Mouse (Mus musculus): ENCODE measurements at regions not wholly inside any gene's neighbourhood (a gene's known extent, or its start where the extent isn't known, plus 50 kb on each side); places are given as distances from the start of the nearest gene placed in this dataset.

DNA sequence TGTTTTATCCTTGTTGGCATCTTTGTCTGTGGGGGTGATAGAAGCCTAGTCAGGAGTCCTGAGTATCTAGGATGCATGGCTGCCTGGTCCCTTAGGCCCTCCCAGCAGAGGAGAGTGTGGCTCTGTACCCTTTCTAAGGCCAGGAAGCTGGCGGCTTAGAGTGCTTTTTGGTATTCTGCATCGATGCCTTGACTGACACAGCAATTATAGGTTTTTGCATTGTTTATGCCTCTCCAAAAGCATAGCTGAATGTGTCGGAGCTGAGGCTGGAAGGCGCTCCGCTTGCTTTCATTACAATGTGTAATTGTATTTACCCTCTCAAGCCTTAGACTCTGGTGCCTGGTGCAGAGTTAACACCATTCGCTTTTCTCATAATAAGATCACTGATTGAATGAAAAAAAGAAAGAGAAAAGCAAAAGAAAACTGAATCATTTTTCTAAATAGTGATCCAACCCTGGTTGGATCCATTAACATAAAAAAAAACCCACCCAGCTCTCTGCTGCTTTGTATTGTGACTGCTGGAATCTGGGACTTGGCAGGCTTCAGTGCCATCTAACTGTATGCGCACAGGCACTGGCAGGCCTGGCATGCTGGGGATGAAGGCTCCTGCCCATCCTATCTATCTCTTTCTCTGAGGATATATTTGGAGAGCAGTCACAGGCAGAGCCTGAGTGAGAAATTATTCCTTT lies 376.8 kb downstream of the Zfp619 start:
- H3K9me3 ChIP-seq (ENCODE audit: control insufficient read depth, low read length): no peaks in the 10 kb centered on the region
- WGBS: 28% methylated on average over 7 of the region's 7 CpGs
- no peak overlapping the region for H3K4me2 ChIP-seq (ENCODE audit: low read length)
- H3K4me1 ChIP-seq (replicated peaks; ENCODE audit: control insufficient read depth, insufficient read depth, low read length): peaks cover 6% of the 10 kb centered on the region; the same call in 1 of the 2 replicates
- H3K27ac ChIP-seq (ENCODE audit: low read length): no peak overlapping the region
- no peaks in the 10 kb centered on the region for H3K36me3 ChIP-seq (ENCODE audit: control insufficient read depth, insufficient read depth)
- H3K9ac ChIP-seq (replicated peaks; ENCODE audit: low read depth, low read length): no peak overlapping the region
- ATAC-seq: peak; percentile 84
- H3K4me3 ChIP-seq (replicated peaks; ENCODE audit: low read length): no peak overlapping the region
- H3K27me3 ChIP-seq (replicated peaks; ENCODE audit: control insufficient read depth, insufficient read depth, low read length): no peaks in the 10 kb centered on the region

DNA sequence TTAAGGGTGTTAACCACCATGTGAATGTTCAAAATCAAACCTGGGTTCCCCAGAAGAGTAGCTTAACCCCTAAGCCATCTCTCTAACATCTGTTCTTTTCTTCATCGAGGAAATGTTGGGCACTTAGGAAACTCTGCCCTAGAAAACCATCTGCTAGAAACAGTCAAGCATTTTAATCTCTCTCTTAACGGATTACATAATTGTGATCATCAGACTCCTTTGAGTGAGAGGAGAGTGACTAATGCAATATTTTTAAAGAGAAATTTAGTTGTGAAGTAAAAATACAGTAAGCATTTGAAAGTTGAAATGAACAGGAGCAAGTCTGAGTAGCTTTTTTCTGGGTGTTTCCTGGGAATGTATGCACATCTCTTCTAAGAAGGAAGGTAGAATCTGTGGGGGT lies 379.4 kb downstream of the Zfp619 start:
- no peaks in the 10 kb centered on the region for H3K9me3 ChIP-seq (ENCODE audit: control insufficient read depth, low read length)
- no peak overlapping the region for H3K27ac ChIP-seq (ENCODE audit: low read length)
- no peak overlapping the region for H3K9ac ChIP-seq (replicated peaks; ENCODE audit: low read depth, low read length)
- H3K4me3 ChIP-seq (replicated peaks; ENCODE audit: low read length): no peak overlapping the region
- H3K36me3 ChIP-seq (ENCODE audit: control insufficient read depth, insufficient read depth): no peaks in the 10 kb centered on the region
- ATAC-seq: no peak
- H3K27me3 ChIP-seq (replicated peaks; ENCODE audit: control insufficient read depth, insufficient read depth, low read length): no peaks in the 10 kb centered on the region
- 77% methylated on average over 2 of the region's 2 CpGs for WGBS
- H3K4me2 ChIP-seq (ENCODE audit: low read length): no peak overlapping the region
- peaks cover 6% of the 10 kb centered on the region; the same call in 1 of the 2 replicates for H3K4me1 ChIP-seq (replicated peaks; ENCODE audit: control insufficient read depth, insufficient read depth, low read length)

- H3K4me1 ChIP-seq (replicated peaks; ENCODE audit: control insufficient read depth, insufficient read depth, low read length): peaks cover 6% of the 10 kb centered on the region; the same call in 1 of the 2 replicates
- H3K36me3 ChIP-seq (ENCODE audit: control insufficient read depth, insufficient read depth): no peaks in the 10 kb centered on the region
- H3K27me3 ChIP-seq (replicated peaks; ENCODE audit: control insufficient read depth, insufficient read depth, low read length): no peaks in the 10 kb centered on the region
- H3K4me2 ChIP-seq (ENCODE audit: low read length): no peak overlapping the region
- ATAC-seq: no peak
- H3K4me3 ChIP-seq (replicated peaks; ENCODE audit: low read length): no peak overlapping the region
- H3K9me3 ChIP-seq (ENCODE audit: control insufficient read depth, low read length): no peaks in the 10 kb centered on the region
- no peak overlapping the region for H3K9ac ChIP-seq (replicated peaks; ENCODE audit: low read depth, low read length)
- H3K27ac ChIP-seq (ENCODE audit: low read length): no peak overlapping the region
- 96% methylated on average over 1 of the region's 1 CpGs for WGBS
Observed at GRCm38 (mm10) chr7:39898268-39898667, 380.7 kb downstream of the Zfp619 start.

GRCm38 (mm10) chr7:39933946-39934345 lies 416.4 kb downstream of the Zfp619 start:
- H3K9me3 ChIP-seq (ENCODE audit: control insufficient read depth, low read length): no peaks in the 10 kb centered on the region
- WGBS: 81% methylated on average over 1 of the region's 1 CpGs

DNA sequence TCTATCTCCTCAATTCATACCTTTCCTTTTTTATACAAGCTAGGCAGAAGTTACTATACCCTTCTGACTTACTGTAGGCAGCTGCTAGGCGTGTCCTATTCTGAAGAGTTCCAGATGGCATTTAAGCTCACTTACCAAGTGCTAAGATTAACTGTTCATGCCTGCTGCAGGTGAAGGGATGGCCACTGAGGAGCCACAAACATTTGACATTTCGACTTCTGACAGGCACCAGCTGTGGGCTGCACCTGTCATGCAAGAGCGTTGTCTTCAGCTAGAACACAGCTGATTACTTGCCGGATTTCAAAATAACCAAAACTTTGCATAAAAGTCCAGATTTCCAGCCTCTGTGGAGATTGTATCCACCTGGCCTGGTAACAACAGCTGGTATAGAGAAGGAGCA lies 419.7 kb downstream of the Zfp619 start:
- Histone ChIP-seq H3K36me3 (ENCODE audit: control insufficient read depth, insufficient read depth) (no peaks in the 10 kb centered on the region), H3K27me3 (replicated peaks; ENCODE audit: control insufficient read depth, insufficient read depth, low read length) (no peaks in the 10 kb centered on the region), H3K4me1 (replicated peaks; ENCODE audit: control insufficient read depth, insufficient read depth, low read length) (no peaks in the 10 kb centered on the region), H3K27ac (ENCODE audit: low read length) (no peak overlapping the region), H3K4me2 (ENCODE audit: low read length) (no peak overlapping the region), H3K4me3 (replicated peaks; ENCODE audit: low read length) (no peak overlapping the region), H3K9me3 (ENCODE audit: control insufficient read depth, low read length) (no peaks in the 10 kb centered on the region), H3K9ac (replicated peaks; ENCODE audit: low read depth, low read length) (no peak overlapping the region)
- whole genome bisulfite sequencing: 85% methylated on average over 4 of the region's 4 CpGs
- no peak for ATAC-seq

More at GRCm38 (mm10) chr7:39933946-39934345, 416.4 kb downstream of the Zfp619 start:
- no peak overlapping the region for H3K4me3 ChIP-seq (replicated peaks; ENCODE audit: low read length)
- no peak for ATAC-seq
- H3K36me3 ChIP-seq (ENCODE audit: control insufficient read depth, insufficient read depth): no peaks in the 10 kb centered on the region
- H3K4me1 ChIP-seq (replicated peaks; ENCODE audit: control insufficient read depth, insufficient read depth, low read length): no peaks in the 10 kb centered on the region
- no peaks in the 10 kb centered on the region for H3K27me3 ChIP-seq (replicated peaks; ENCODE audit: control insufficient read depth, insufficient read depth, low read length)
- no peak overlapping the region for H3K27ac ChIP-seq (ENCODE audit: low read length)
- H3K4me2 ChIP-seq (ENCODE audit: low read length): no peak overlapping the region
- no peak overlapping the region for H3K9ac ChIP-seq (replicated peaks; ENCODE audit: low read depth, low read length)

- H3K27me3 ChIP-seq (replicated peaks; ENCODE audit: control insufficient read depth, insufficient read depth, low read length): no peaks in the 10 kb centered on the region
- no peak overlapping the region for H3K27ac ChIP-seq (ENCODE audit: low read length)
- H3K9me3 ChIP-seq (ENCODE audit: control insufficient read depth, low read length): no peaks in the 10 kb centered on the region
- no peaks in the 10 kb centered on the region for H3K4me1 ChIP-seq (replicated peaks; ENCODE audit: control insufficient read depth, insufficient read depth, low read length)
- no peak overlapping the region for H3K4me3 ChIP-seq (replicated peaks; ENCODE audit: low read length)
- no peak overlapping the region for H3K4me2 ChIP-seq (ENCODE audit: low read length)
- H3K9ac ChIP-seq (replicated peaks; ENCODE audit: low read depth, low read length): no peak overlapping the region
- WGBS: 29% methylated on average over 1 of the region's 1 CpGs
- no peaks in the 10 kb centered on the region for H3K36me3 ChIP-seq (ENCODE audit: control insufficient read depth, insufficient read depth)
- ATAC-seq: no peak
Observed at GRCm38 (mm10) chr7:39942262-39942900, 424.8 kb downstream of the Zfp619 start.

GRCm38 (mm10) chr7:39954110-39954509 lies 436.5 kb downstream of the Zfp619 start:
- Histone ChIP-seq H3K9ac (replicated peaks; ENCODE audit: low read depth, low read length) (no peak overlapping the region), H3K36me3 (ENCODE audit: control insufficient read depth, insufficient read depth) (no peaks in the 10 kb centered on the region), H3K4me3 (replicated peaks; ENCODE audit: low read length) (no peak overlapping the region), H3K27ac (ENCODE audit: low read length) (no peak overlapping the region), H3K4me2 (ENCODE audit: low read length) (no peak overlapping the region), H3K4me1 (replicated peaks; ENCODE audit: control insufficient read depth, insufficient read depth, low read length) (no peaks in the 10 kb centered on the region), H3K9me3 (ENCODE audit: control insufficient read depth, low read length) (no peaks in the 10 kb centered on the region), H3K27me3 (replicated peaks; ENCODE audit: control insufficient read depth, insufficient read depth, low read length) (no peaks in the 10 kb centered on the region)
- ATAC-seq: no peak
- WGBS: 60% methylated on average over 7 of the region's 7 CpGs

DNA sequence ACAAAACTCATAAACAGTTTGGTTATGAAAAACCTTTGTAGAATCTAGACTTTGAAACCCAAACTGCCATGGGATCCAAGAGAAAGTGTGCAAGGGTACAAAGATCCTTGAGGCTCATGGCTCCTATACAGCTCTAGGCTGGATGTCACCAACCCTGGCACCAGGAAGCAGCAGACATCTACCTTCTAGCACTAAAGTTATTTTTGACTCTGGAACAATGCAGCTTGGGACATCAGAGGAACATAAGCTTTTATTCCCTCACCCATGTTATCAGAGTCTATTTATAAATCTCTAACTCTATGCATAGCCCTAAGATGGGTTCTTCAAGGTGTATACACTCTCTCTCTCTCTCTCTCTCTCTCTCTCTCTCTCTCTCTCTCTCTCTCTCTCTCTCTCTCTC lies 437.4 kb downstream of the Zfp619 start:
- Histone ChIP-seq H3K4me1 (replicated peaks; ENCODE audit: control insufficient read depth, insufficient read depth, low read length) (no peaks in the 10 kb centered on the region), H3K9me3 (ENCODE audit: control insufficient read depth, low read length) (no peaks in the 10 kb centered on the region), H3K4me2 (ENCODE audit: low read length) (no peak overlapping the region), H3K4me3 (replicated peaks; ENCODE audit: low read length) (no peak overlapping the region), H3K36me3 (ENCODE audit: control insufficient read depth, insufficient read depth) (no peaks in the 10 kb centered on the region), H3K27me3 (replicated peaks; ENCODE audit: control insufficient read depth, insufficient read depth, low read length) (no peaks in the 10 kb centered on the region), H3K9ac (replicated peaks; ENCODE audit: low read depth, low read length) (no peak overlapping the region), H3K27ac (ENCODE audit: low read length) (no peak overlapping the region)
- no peak for ATAC-seq

DNA sequence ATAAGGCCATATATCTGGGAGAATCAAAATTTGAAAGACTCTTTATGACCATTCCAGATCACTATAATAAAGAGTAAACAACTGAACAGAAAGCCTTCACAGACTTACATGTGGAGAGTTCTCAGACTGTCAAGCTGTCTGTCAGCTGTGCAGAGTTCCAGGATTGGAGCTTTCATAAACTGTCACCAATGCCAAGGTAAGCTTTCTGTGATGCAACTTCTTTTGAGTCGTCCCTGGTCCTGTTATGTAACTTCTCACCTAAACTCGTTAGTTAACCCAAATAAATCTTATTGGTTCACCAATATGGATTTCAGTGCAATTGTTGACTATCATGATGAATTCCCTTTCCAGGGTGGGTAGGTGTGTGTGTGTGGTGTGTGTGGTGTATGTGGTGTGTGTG lies 460.6 kb downstream of the Zfp619 start:
- no peaks in the 10 kb centered on the region for H3K36me3 ChIP-seq (ENCODE audit: control insufficient read depth, insufficient read depth)
- no peaks in the 10 kb centered on the region for H3K4me1 ChIP-seq (replicated peaks; ENCODE audit: control insufficient read depth, insufficient read depth, low read length)
- 76% methylated on average over 2 of the region's 2 CpGs for WGBS
- H3K9ac ChIP-seq (replicated peaks; ENCODE audit: low read depth, low read length): no peak overlapping the region
- ATAC-seq: no peak
- no peak overlapping the region for H3K4me2 ChIP-seq (ENCODE audit: low read length)
- H3K4me3 ChIP-seq (replicated peaks; ENCODE audit: low read length): no peak overlapping the region
- H3K27ac ChIP-seq (ENCODE audit: low read length): no peak overlapping the region
- H3K9me3 ChIP-seq (ENCODE audit: control insufficient read depth, low read length): no peaks in the 10 kb centered on the region
- no peaks in the 10 kb centered on the region for H3K27me3 ChIP-seq (replicated peaks; ENCODE audit: control insufficient read depth, insufficient read depth, low read length)

Measured in forebrain, embryonic 16.5 days (tissue).